Comparison of ENCODE assay signal across 21 mouse cellular contexts in genomic region chr10:80252493-80253274, GRCm38 (mm10). TPM values are rescaled to one million over a fixed set of nuclear protein-coding genes. Genes with fewer than 3 reads are reported as not detected.
DNase-seq lines count a peak whose midpoint lies in the region; ATAC-seq lines count a peak whose summit lies in the region.
"Had no signal": no experiment of that assay in that cellular context is flagged by ENCODE, and none has a peak within 500 bp of the region (broad histone marks: within the 10 kb centered on the region; RNA-seq: fewer than 3 reads in every experiment).

No protein-coding gene starts in this region.

- H3K4me3 ChIP-seq in heart, embryonic 11.5 days (ENCODE audit: low read depth, low read length): no peak overlapping the region
- H3K4me3 ChIP-seq in midbrain, embryonic 16.5 days (ENCODE audit: low read depth, low read length): no peak overlapping the region
- H3K4me3 ChIP-seq in midbrain, embryonic 11.5 days (ENCODE audit: low read depth, low read length): no peak overlapping the region
- H3K4me3 ChIP-seq: embryonic facial prominence, embryonic 15.5 days; neural tube, embryonic 13.5 days had no signal

- H3K36me3 ChIP-seq in heart, embryonic 11.5 days (ENCODE audit: control insufficient read depth, insufficient read depth, low read length): peaks cover 33% of the 10 kb centered on the region
- peaks cover 26% of the 10 kb centered on the region for H3K36me3 ChIP-seq in midbrain, embryonic 16.5 days (ENCODE audit: control insufficient read depth, insufficient read depth, low read length)
- H3K36me3 ChIP-seq in midbrain, embryonic 11.5 days (ENCODE audit: control insufficient read depth, insufficient read depth, low read length): peaks cover 7% of the 10 kb centered on the region

- no peak for ATAC-seq in heart, embryonic 11.5 days (replicated peaks; ENCODE audit: insufficient number of reproducible peaks, low FRiP score, low TSS enrichment)
- ATAC-seq in midbrain, embryonic 16.5 days: no peak
- no peak for ATAC-seq in midbrain, embryonic 11.5 days (ENCODE audit: low FRiP score)
- no peak for ATAC-seq in erythroblast, adult 5-6 weeks (replicated peaks; ENCODE audit: low FRiP score, poor library complexity, severe bottlenecking)
- ATAC-seq: forebrain, embryonic 16.5 days; hindbrain, postnatal 0 days; intestine, embryonic 16.5 days had no signal

- no peaks in the 10 kb centered on the region for H3K27me3 ChIP-seq in heart, embryonic 11.5 days (ENCODE audit: control insufficient read depth, insufficient read depth, low read length)
- no peaks in the 10 kb centered on the region for H3K27me3 ChIP-seq in midbrain, embryonic 16.5 days (ENCODE audit: control insufficient read depth, insufficient read depth, low read depth, low read length)
- H3K27me3 ChIP-seq in midbrain, embryonic 11.5 days (ENCODE audit: control insufficient read depth, insufficient read depth, low read length): no peaks in the 10 kb centered on the region
- H3K27me3 ChIP-seq: embryonic facial prominence, embryonic 15.5 days; neural tube, embryonic 13.5 days had no signal

- peaks cover 14% of the 10 kb centered on the region for H3K4me1 ChIP-seq in heart, embryonic 11.5 days (ENCODE audit: control insufficient read depth, insufficient read depth, low read length)
- H3K4me1 ChIP-seq in midbrain, embryonic 16.5 days (ENCODE audit: control insufficient read depth, insufficient read depth, low read length): peaks cover 9% of the 10 kb centered on the region
- peaks cover 11% of the 10 kb centered on the region for H3K4me1 ChIP-seq in midbrain, embryonic 11.5 days (ENCODE audit: control insufficient read depth, insufficient read depth, low read length)

- H3K4me2 ChIP-seq in heart, embryonic 11.5 days: no peak overlapping the region
- H3K4me2 ChIP-seq in midbrain, embryonic 16.5 days (ENCODE audit: low read length): no peak overlapping the region
- H3K4me2 ChIP-seq in midbrain, embryonic 11.5 days: no peak overlapping the region
- H3K4me2 ChIP-seq: embryonic facial prominence, embryonic 15.5 days; neural tube, embryonic 13.5 days had no signal

- H3K9me3 ChIP-seq in heart, embryonic 11.5 days (replicated peaks; ENCODE audit: control insufficient read depth, low read length): no peaks in the 10 kb centered on the region
- no peaks in the 10 kb centered on the region for H3K9me3 ChIP-seq in midbrain, embryonic 16.5 days (replicated peaks; ENCODE audit: control insufficient read depth, low read length, poor library complexity, severe bottlenecking)
- H3K9me3 ChIP-seq in midbrain, embryonic 11.5 days (ENCODE audit: control insufficient read depth, low read length): no peaks in the 10 kb centered on the region
- H3K9me3 ChIP-seq: embryonic facial prominence, embryonic 15.5 days; neural tube, embryonic 13.5 days had no signal

- 88% methylated on average over 11 of the region's 11 CpGs for WGBS in heart, embryonic 11.5 days (ENCODE audit: insufficient replicate concordance)
- 94% methylated on average over 11 of the region's 11 CpGs for WGBS in midbrain, embryonic 16.5 days
- 91% methylated on average over 11 of the region's 11 CpGs for WGBS in midbrain, embryonic 11.5 days

- peak; percentile 32 for DNase-seq in cerebellum, adult 11-12 months
- DNase-seq in cerebellum, postnatal 36 days: no peak
- peak; percentile 67 to 76 for DNase-seq in heart, adult 18-20 months
- no peak for DNase-seq in midbrain, embryonic 11.5 days (ENCODE audit: low spot score, missing footprints)
- DNase-seq in ovary, postnatal 14 days (ENCODE audit: low spot score): no peak
- DNase-seq: adrenal gland, postnatal 10 days; cerebellum, adult 8-10 months; kidney, adult 9 months; kidney, postnatal 14 days; layer of hippocampus, postnatal 36 days; thymus, adult 18-20 months; thymus, postnatal 4 days had no signal

- no peak overlapping the region for H3K27ac ChIP-seq in heart, embryonic 11.5 days (ENCODE audit: low read depth, low read length)
- H3K27ac ChIP-seq in midbrain, embryonic 16.5 days (ENCODE audit: low read length): no peak overlapping the region
- H3K27ac ChIP-seq in midbrain, embryonic 11.5 days (ENCODE audit: low read depth, low read length): no peak overlapping the region
- H3K27ac ChIP-seq: embryonic facial prominence, embryonic 15.5 days; hindbrain, postnatal 0 days; macrophage; neural tube, embryonic 13.5 days had no signal

- no peak overlapping the region for H3K9ac ChIP-seq in heart, embryonic 11.5 days (ENCODE audit: low read depth, low read length)
- H3K9ac ChIP-seq in midbrain, embryonic 16.5 days (ENCODE audit: low read depth, low read length): 0 out of 2 replicates have a peak overlapping the region, but pooled peaks have one; percentile 5
- no peak overlapping the region for H3K9ac ChIP-seq in midbrain, embryonic 11.5 days (ENCODE audit: low read length)
- H3K9ac ChIP-seq: embryonic facial prominence, embryonic 15.5 days; neural tube, embryonic 13.5 days had no signal

RNA-seq across cellular contexts. Expression of gene Ndufs7, which starts 3.8 kb away (rescaled TPM):
- 1,000 to 10,000 TPM; 1,019 to 1,055 TPM for total RNA-seq in heart, adult 18-20 months (2021)
- 499 and 501 TPM in 2 replicates for polyA plus RNA-seq in heart, embryonic 11.5 days (2014; fragmentation: Nextera tagmentation; extraction: Ambion mirVana)
- polyA plus RNA-seq in midbrain, embryonic 16.5 days (2015; fragmentation: Nextera tagmentation; extraction: Ambion mirVana): 263 and 302 TPM in 2 replicates
- polyA plus RNA-seq in midbrain, embryonic 11.5 days (2014; fragmentation: Nextera tagmentation; extraction: Ambion mirVana): 209 and 229 TPM in 2 replicates
- 25.7 and 25.9 TPM in 2 replicates for total RNA-seq in erythroblast, adult 5-6 weeks (2015; ENCODE audit: low replicate concordance)
- total RNA-seq in erythroblast, adult 5-6 weeks (2017; ENCODE audit: low replicate concordance): 13.0 and 14.2 TPM in 2 replicates

RNA-seq across cellular contexts. Expression of gene Gamt, which starts 8.1 kb away (rescaled TPM):
- total RNA-seq in heart, adult 18-20 months (2021): 10 to 100 TPM in 1 of 2 experiments, 1 to 10 TPM in 1; 8.9 to 14.8 TPM
- polyA plus RNA-seq in heart, embryonic 11.5 days (2014; fragmentation: Nextera tagmentation; extraction: Ambion mirVana): 57.2 and 59.0 TPM in 2 replicates
- 15.8 and 19.5 TPM in 2 replicates for polyA plus RNA-seq in midbrain, embryonic 16.5 days (2015; fragmentation: Nextera tagmentation; extraction: Ambion mirVana)
- polyA plus RNA-seq in midbrain, embryonic 11.5 days (2014; fragmentation: Nextera tagmentation; extraction: Ambion mirVana): 24.6 and 28.9 TPM in 2 replicates
- not detected in 2 replicates for total RNA-seq in erythroblast, adult 5-6 weeks (2015; ENCODE audit: low replicate concordance)
- 0.77 TPM in 1 of 2 replicates, not detected in the other for total RNA-seq in erythroblast, adult 5-6 weeks (2017; ENCODE audit: low replicate concordance)

RNA-seq across cellular contexts. Expression of gene Dazap1, which starts 8.6 kb away (rescaled TPM):
- total RNA-seq in heart, adult 18-20 months (2021): 10 to 100 TPM; 46.9 to 58.8 TPM
- polyA plus RNA-seq in heart, embryonic 11.5 days (2014; fragmentation: Nextera tagmentation; extraction: Ambion mirVana): 28.4 and 29.9 TPM in 2 replicates
- 43.7 and 51.9 TPM in 2 replicates for polyA plus RNA-seq in midbrain, embryonic 16.5 days (2015; fragmentation: Nextera tagmentation; extraction: Ambion mirVana)
- polyA plus RNA-seq in midbrain, embryonic 11.5 days (2014; fragmentation: Nextera tagmentation; extraction: Ambion mirVana): 37.8 and 42.6 TPM in 2 replicates
- total RNA-seq in erythroblast, adult 5-6 weeks (2015; ENCODE audit: low replicate concordance): 13.8 and 17.1 TPM in 2 replicates
- 29.8 and 35.3 TPM in 2 replicates for total RNA-seq in erythroblast, adult 5-6 weeks (2017; ENCODE audit: low replicate concordance)

RNA-seq across cellular contexts. Expression of gene Mum1, which starts 26.4 kb away (rescaled TPM):
- 10 to 100 TPM; 11.4 to 14.2 TPM for total RNA-seq in heart, adult 18-20 months (2021)
- 34.6 and 38.2 TPM in 2 replicates for polyA plus RNA-seq in heart, embryonic 11.5 days (2014; fragmentation: Nextera tagmentation; extraction: Ambion mirVana)
- polyA plus RNA-seq in midbrain, embryonic 16.5 days (2015; fragmentation: Nextera tagmentation; extraction: Ambion mirVana): 47.8 and 51.1 TPM in 2 replicates
- polyA plus RNA-seq in midbrain, embryonic 11.5 days (2014; fragmentation: Nextera tagmentation; extraction: Ambion mirVana): 134 and 142 TPM in 2 replicates
- 1.3 and 4.4 TPM in 2 replicates for total RNA-seq in erythroblast, adult 5-6 weeks (2015; ENCODE audit: low replicate concordance)
- 14.7 and 24.0 TPM in 2 replicates for total RNA-seq in erythroblast, adult 5-6 weeks (2017; ENCODE audit: low replicate concordance)

RNA-seq across cellular contexts. Expression of gene Rps15, which starts 39.6 kb away (rescaled TPM):
- 100 to 1,000 TPM; 745 to 872 TPM for total RNA-seq in heart, adult 18-20 months (2021)
- 702 and 828 TPM in 2 replicates for polyA plus RNA-seq in heart, embryonic 11.5 days (2014; fragmentation: Nextera tagmentation; extraction: Ambion mirVana)
- 465 and 476 TPM in 2 replicates for polyA plus RNA-seq in midbrain, embryonic 16.5 days (2015; fragmentation: Nextera tagmentation; extraction: Ambion mirVana)
- polyA plus RNA-seq in midbrain, embryonic 11.5 days (2014; fragmentation: Nextera tagmentation; extraction: Ambion mirVana): 752 and 845 TPM in 2 replicates
- 509 and 541 TPM in 2 replicates for total RNA-seq in erythroblast, adult 5-6 weeks (2015; ENCODE audit: low replicate concordance)
- 422 and 457 TPM in 2 replicates for total RNA-seq in erythroblast, adult 5-6 weeks (2017; ENCODE audit: low replicate concordance)

Comparison
In these comparisons a context has a peak if more than half of its experiments do, and no peak if none do; other contexts are left out.
1. DNase-seq: peak in cerebellum, adult 11-12 months (single experiment) and heart, adult 18-20 months (2 of 2); none in cerebellum, postnatal 36 days (0 of 2), midbrain, embryonic 11.5 days (single experiment) and ovary, postnatal 14 days (single experiment).